Mouse (Mus musculus) limb, embryonic 14.5 days (tissue): Measurements from ENCODE around the gene Phf5a. TPM values are rescaled to one million over a fixed set of nuclear protein-coding genes. Genes with fewer than 3 reads are reported as not detected.

ENCODE experiments used
- ATAC-seq: fragments of 200-750 bp; cut with Nextera tagmentation; 2 replicates; pipeline ENCODE4 v1.8.0; 2017; ENCODE audit warnings: low read depth, moderate number of reproducible peaks, moderate TSS enrichment; ENCODE audit not compliant: low FRiP score
- DNase-seq: peaks from one replicate; pipeline ENCODE4 v3.0.0-alpha.2; 2015; ENCODE audit warnings: low spot score
- H3K27ac ChIP-seq: fragments of 300-500 bp; sonication (generic); replicated peaks from 2 replicates; pipeline ENCODE4 v1.5.1; 2014; ENCODE audit warnings: low read depth, mild to moderate bottlenecking, low read length, moderate library complexity, mixed read lengths
- H3K27me3 ChIP-seq: fragments of 300-500 bp; sonication (generic); 2 replicates; pipeline ENCODE4 v1.6.1; 2014; ENCODE audit warnings: low read length, mixed read lengths; ENCODE audit not compliant: control insufficient read depth, insufficient read depth
- H3K36me3 ChIP-seq: fragments of 300-500 bp; sonication (generic); 2 replicates; pipeline ENCODE4 v1.6.1; 2014; ENCODE audit warnings: mild to moderate bottlenecking, low read length, moderate library complexity, mixed read lengths; ENCODE audit not compliant: control insufficient read depth, insufficient read depth
- H3K4me1 ChIP-seq: fragments of 300-500 bp; sonication (generic); 2 replicates; pipeline ENCODE4 v1.6.1; 2014; ENCODE audit warnings: antibody characterized with exemption, low read length, mixed read lengths; ENCODE audit not compliant: control insufficient read depth, insufficient read depth
- H3K4me2 ChIP-seq: fragments of 300-500 bp; sonication (generic); replicated peaks from 2 replicates; pipeline ENCODE4 v1.6.1; 2014; ENCODE audit warnings: low read depth, mild to moderate bottlenecking, low read length, moderate library complexity; ENCODE audit not compliant: severe bottlenecking
- H3K4me3 ChIP-seq: fragments of 300-500 bp; sonication (generic); replicated peaks from 2 replicates; pipeline ENCODE4 v1.5.1; 2014; ENCODE audit warnings: low read length
- H3K9ac ChIP-seq: fragments of 300-500 bp; sonication (generic); 2 replicates; pipeline ENCODE4 v1.6.1; 2014; ENCODE audit warnings: mild to moderate bottlenecking, low read depth, low read length, moderate library complexity; ENCODE audit not compliant: severe bottlenecking
- H3K9me3 ChIP-seq: fragments of 300-500 bp; sonication (generic); 2 replicates; pipeline ENCODE4 v1.6.1; 2016; ENCODE audit warnings: low read length; ENCODE audit not compliant: control insufficient read depth
- POLR2A ChIP-seq: fragments of 200-500 bp; IDR thresholded peaks from 2 replicates; pipeline ENCODE4 v1.8.0; 2012; ENCODE audit warnings: inconsistent platforms, mild to moderate bottlenecking, moderate library complexity, borderline replicate concordance; ENCODE audit not compliant: insufficient read depth, insufficient read length; ENCODE audit errors: extremely low read depth
- WGBS: fragments of 180-500 bp; shearing (Covaris S2); extraction: QIAGEN DNeasy Blood & Tissue Kit; methylation state at CpG from one replicate; pipeline ENCODE4 v1.1.7; 2014; 5-methylcytosine and 5-hydroxymethylcytosine counted together
- polyA plus RNA-seq, 2 experiments: library from polyadenylated mRNA; depleted of rRNA in 1 of 2; stranded (reverse) in 1 of 2; unstranded in 1 of 2; fragments of >200 nt; fragmentation: Nextera tagmentation in 1 of 2; extraction: Ambion mirVana in 1 of 2; gene quantifications; 2 replicates each; pipeline versions ENCODE4 v1.2.1 to v1.2.3; 2012 to 2014

Gene Phf5a
- polyA plus RNA-seq, 2 experiments, result 96.8 to 163 TPM

- no peak for TF ChIP-seq POLR2A
- no peak for ATAC-seq
- no peak overlapping the region for H3K9ac ChIP-seq
- H3K9me3 ChIP-seq, result no peaks in the 10 kb centered on the region
- H3K4me2 ChIP-seq, result no peak overlapping the region
- no peak overlapping the region for H3K4me3 ChIP-seq
- no peaks in the 10 kb centered on the region for H3K27me3 ChIP-seq
- DNase-seq, result no peak
- H3K4me1 ChIP-seq, result no peaks in the 10 kb centered on the region
- H3K27ac ChIP-seq, result no peak overlapping the region
- WGBS, result 63% methylated on average over 2 of the region's 2 CpGs
- peaks cover 29% of the 10 kb centered on the region for H3K36me3 ChIP-seq
Observed at GRCm38 (mm10) chr15:81829208-81829580, 42.5 kb downstream of the Phf5a start.

DNA sequence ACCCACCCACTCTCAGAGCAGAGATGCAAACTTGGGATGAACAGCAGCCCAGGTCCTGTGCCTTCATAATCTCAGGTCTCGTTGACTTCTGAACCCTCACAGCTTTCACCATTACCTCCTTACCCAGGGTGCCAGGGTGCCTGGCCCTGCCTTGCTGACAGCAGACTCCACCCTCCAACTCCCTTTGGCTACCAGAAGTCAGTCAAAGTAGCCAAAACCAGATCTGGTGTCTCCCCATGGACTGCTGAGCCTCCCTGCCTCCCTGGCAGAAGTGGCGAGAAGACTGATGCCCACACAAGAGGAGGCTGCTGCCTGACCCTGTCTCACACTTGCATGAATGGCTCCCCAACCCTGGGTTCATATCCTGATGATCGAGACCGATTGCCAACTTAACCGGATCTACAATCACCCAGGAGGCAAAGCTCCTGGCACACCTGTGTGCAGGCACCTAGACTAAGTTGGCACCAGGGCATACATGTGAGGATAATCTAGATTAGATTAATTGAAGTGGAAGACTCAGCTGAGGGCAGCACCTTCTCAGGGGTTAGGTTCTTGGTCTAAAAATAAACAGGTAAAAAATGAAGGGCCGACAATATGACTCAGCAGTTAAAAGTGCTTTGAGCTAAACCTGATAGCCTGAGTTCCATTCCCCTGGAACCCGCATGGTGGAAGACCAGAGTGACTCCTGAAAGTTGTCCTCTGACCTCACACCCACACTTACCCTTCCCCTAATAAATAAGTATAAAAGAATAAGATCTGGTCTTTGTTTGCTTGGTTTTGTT is 43.1 kb downstream of the Phf5a start:
- TF ChIP-seq POLR2A, result no peak
- no peak for DNase-seq
- H3K9me3 ChIP-seq, result no peaks in the 10 kb centered on the region
- no peak overlapping the region for H3K4me3 ChIP-seq
- WGBS, result 89% methylated on average over 7 of the region's 7 CpGs
- no peak overlapping the region for H3K9ac ChIP-seq
- no peaks in the 10 kb centered on the region for H3K4me1 ChIP-seq
- H3K4me2 ChIP-seq, result no peak overlapping the region
- no peaks in the 10 kb centered on the region for H3K27me3 ChIP-seq
- peaks cover 34% of the 10 kb centered on the region for H3K36me3 ChIP-seq
- no peak for ATAC-seq
- H3K27ac ChIP-seq, result no peak overlapping the region

DNA sequence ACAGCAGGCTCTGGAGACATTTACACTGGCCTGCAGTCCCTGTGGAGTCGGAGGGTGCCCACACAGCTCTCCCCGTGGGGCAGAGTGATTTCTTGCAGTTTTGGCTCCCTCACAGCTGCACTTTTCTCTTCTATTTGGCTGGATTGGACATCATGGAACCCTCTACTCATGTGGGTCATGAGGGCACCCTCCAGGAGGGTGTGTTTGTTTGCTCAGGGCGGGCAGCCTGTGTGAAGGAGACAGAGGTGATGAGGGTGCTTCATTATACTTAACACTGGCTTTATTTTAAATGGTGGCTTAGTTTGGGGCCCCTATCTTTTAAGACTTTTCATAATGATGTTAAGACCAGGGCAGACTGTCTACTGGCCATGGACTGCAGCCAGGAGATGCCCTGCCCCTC is 46.9 kb downstream of the Phf5a start:
- Histone ChIP-seq H3K4me1 (no peaks in the 10 kb centered on the region), H3K4me3 (no peak overlapping the region), H3K27ac (no peak overlapping the region), H3K4me2 (no peak overlapping the region), H3K27me3 (no peaks in the 10 kb centered on the region), H3K36me3 (peaks cover 64% of the 10 kb centered on the region), H3K9me3 (no peaks in the 10 kb centered on the region), H3K9ac (no peak overlapping the region)
- no peak for TF ChIP-seq POLR2A
- ATAC-seq (no peak), DNase-seq (no peak)
- WGBS, result 84% methylated on average over 3 of the region's 3 CpGs

DNA sequence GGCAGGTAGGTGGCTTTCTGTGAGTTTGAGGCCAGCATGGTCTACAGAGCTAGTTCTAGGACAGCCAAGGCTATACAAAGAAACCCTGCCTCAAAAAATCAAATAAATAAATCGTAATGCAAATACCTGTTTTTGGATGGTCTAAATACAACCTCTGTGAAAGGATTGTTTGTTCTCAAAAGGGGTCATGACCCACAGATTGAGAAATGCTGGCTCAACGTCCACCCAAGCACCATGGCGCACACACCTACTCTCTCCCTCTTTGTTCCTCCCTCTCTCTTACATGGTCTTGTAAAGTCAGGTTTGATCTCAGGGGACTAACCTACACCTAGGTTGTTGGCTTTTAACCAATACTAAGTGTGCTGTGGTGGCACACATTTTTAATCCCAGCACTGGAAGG is 49.1 kb downstream of the Phf5a start:
- H3K9me3 ChIP-seq, result no peaks in the 10 kb centered on the region
- H3K4me1 ChIP-seq, result no peaks in the 10 kb centered on the region
- no peaks in the 10 kb centered on the region for H3K27me3 ChIP-seq
- H3K9ac ChIP-seq, result no peak overlapping the region
- H3K4me3 ChIP-seq, result no peak overlapping the region
- ATAC-seq (no peak), DNase-seq (no peak)
- no peak overlapping the region for H3K27ac ChIP-seq
- WGBS, result 79% methylated on average over 3 of the region's 3 CpGs
- no peak for TF ChIP-seq POLR2A
- no peak overlapping the region for H3K4me2 ChIP-seq
- H3K36me3 ChIP-seq, result peaks cover 77% of the 10 kb centered on the region

GRCm38 (mm10) chr15:81818404-81818803 is 53.3 kb downstream of the Phf5a start:
- H3K4me1 ChIP-seq, result no peaks in the 10 kb centered on the region
- no peaks in the 10 kb centered on the region for H3K9me3 ChIP-seq
- no peaks in the 10 kb centered on the region for H3K27me3 ChIP-seq
- peaks cover 75% of the 10 kb centered on the region for H3K36me3 ChIP-seq
- H3K27ac ChIP-seq, result no peak overlapping the region
- WGBS, result 86% methylated on average over 3 of the region's 3 CpGs
- no peak for ATAC-seq
- H3K9ac ChIP-seq, result no peak overlapping the region
- TF ChIP-seq POLR2A, result no peak
- H3K4me2 ChIP-seq, result no peak overlapping the region
- no peak overlapping the region for H3K4me3 ChIP-seq
- no peak for DNase-seq
